ENCODE assay signal across 8 mouse cellular contexts in genomic region chr7:111969198-111969887, GRCm38 (mm10). TPM values are rescaled to one million over a fixed set of nuclear protein-coding genes. Genes with fewer than 3 reads are reported as not detected.
DNase-seq lines count a peak whose midpoint lies in the region; ATAC-seq lines count a peak whose summit lies in the region.

No protein-coding gene starts in this region.

- ATAC-seq in CD4-positive, CD25-positive, alpha-beta regulatory T cell, adult 4 months: no peak

- DNase-seq in CD4-positive, CD25-positive, alpha-beta regulatory T cell, adult 2 months (ENCODE audit: low read depth, low spot score): peak; percentile 44
- DNase-seq in adrenal gland, adult 18-20 months (ENCODE audit: low spot score in 2 of 2): peak; percentile 71 to 76
- peak; percentile 71 for DNase-seq in embryo, embryonic 10 days (ENCODE audit: low spot score)
- peak; percentile 17 to 45 for DNase-seq in heart, adult 9 months (ENCODE audit: low spot score in 2 of 2)
- peak; percentile 48 for DNase-seq in layer of hippocampus, adult 9-11 months
- DNase-seq in lung, postnatal 25 days (ENCODE audit: low spot score): peak; percentile 82
- peak; percentile 23 to 65 for DNase-seq in spleen, postnatal 4 days (ENCODE audit: low spot score in 2 of 2)

RNA-seq across cellular contexts. Expression of gene Usp47, which starts 54.0 kb away (rescaled TPM):
- polyA plus RNA-seq in CD4-positive, CD25-positive, alpha-beta regulatory T cell, adult 4 months (2017; shearing (Covaris generic)): 10 to 100 TPM; 16.1 to 23.4 TPM
- 10 to 100 TPM; 62.1 to 66.6 TPM for total RNA-seq in adrenal gland, adult 18-20 months (2021)

Comparison
In these comparisons a context has a peak if more than half of its experiments do, and no peak if none do; other contexts are left out.
1. DNase-seq: peak in every context shown above with its lines; median percentile 82 in lung, postnatal 25 days; 74 in adrenal gland, adult 18-20 months; 71 in embryo, embryonic 10 days; 48 in layer of hippocampus, adult 9-11 months; 44 in CD4-positive, CD25-positive, alpha-beta regulatory T cell, adult 2 months; 44 in spleen, postnatal 4 days; 31 in heart, adult 9 months.